Mouse (Mus musculus): ENCODE data around the gene Vmn1r234. TPM values are rescaled to one million over a fixed set of nuclear protein-coding genes. Genes with fewer than 3 reads are reported as not detected.
A peak's percentile ranks its signal among the peaks of the same experiment; 100 is the strongest.
"Not testable (repeated sequence)": the region's sequence is repeated elsewhere in the genome, so short reads cannot be mapped to it uniquely, and the experiment has no call there.

The Vmn1r234 gene
- polyA plus RNA-seq (2016; fragmentation: Nextera tagmentation; extraction: Ambion mirVana), result not detected in 2 replicates

DNA sequence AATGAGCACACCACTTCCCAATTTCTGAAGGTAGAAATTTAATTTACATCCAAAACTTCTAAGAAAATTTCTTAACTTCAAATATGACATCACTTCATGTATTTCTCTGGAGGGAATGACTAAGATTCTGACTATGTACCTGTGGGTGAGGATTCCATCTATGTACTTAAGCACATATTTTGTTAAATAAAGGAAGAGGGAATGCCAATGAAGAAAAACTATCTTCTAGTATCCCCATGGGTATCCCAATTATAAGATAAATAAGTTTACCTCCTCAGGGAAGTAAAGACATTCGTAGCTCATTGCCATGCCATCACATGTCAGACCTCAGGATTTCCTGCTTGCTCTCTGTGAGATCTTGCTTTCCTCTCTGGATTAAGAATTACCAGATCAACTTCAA lies at the start of gene Vmn1r234:
TSS of gene Vmn1r234 (plus strand) at position 301 of the 400 bp plus-strand sequence.
- 83% methylated on average over 1 of the region's 1 CpGs for WGBS
- Histone ChIP-seq H3K27me3 (ENCODE audit: low read depth, poor library complexity, severe bottlenecking) (no peaks in the 10 kb centered on the region), H3K9me3 (replicated peaks) (no peaks in the 10 kb centered on the region)

DNA sequence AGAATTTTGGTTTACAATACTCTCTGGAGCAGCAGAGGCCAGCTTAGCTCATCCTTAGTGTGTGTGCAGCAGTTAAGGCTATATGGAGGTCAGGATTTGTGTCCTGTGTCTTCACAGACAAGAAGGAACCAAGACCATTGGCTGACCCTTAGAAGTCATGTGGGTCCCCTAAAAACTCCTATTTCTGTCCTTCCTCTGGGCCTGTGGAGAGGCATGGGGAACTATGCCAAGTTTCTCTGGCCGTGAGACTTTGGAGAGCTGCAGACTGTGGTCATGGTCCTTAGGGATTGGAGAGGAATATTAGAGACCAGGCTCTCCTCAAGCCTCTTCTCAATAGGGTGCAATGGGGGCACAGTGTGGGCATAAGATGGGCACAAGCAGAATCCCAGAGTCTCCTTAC lies 14.8 kb upstream of the Vmn1r234 start:
- H3K27me3 ChIP-seq (ENCODE audit: low read depth, poor library complexity, severe bottlenecking); DNase-seq (ENCODE audit: low spot score); H3K27ac ChIP-seq; H3K9me3 ChIP-seq (replicated peaks); H3K4me1 ChIP-seq; H3K36me3 ChIP-seq; H3K4me3 ChIP-seq: not testable (repeated sequence)
- WGBS, result 91% methylated on average over 1 of the region's 1 CpGs

More for the DNA sequence above, at the start of gene Vmn1r234:
- DNase-seq (ENCODE audit: low spot score), result no peak
- no peaks in the 10 kb centered on the region for H3K36me3 ChIP-seq
- H3K4me3 ChIP-seq, result no peak within 1 kb of the TSS
- H3K4me1 ChIP-seq, result no peaks in the 10 kb centered on the region
- no peak within 1 kb of the TSS for H3K27ac ChIP-seq

DNA sequence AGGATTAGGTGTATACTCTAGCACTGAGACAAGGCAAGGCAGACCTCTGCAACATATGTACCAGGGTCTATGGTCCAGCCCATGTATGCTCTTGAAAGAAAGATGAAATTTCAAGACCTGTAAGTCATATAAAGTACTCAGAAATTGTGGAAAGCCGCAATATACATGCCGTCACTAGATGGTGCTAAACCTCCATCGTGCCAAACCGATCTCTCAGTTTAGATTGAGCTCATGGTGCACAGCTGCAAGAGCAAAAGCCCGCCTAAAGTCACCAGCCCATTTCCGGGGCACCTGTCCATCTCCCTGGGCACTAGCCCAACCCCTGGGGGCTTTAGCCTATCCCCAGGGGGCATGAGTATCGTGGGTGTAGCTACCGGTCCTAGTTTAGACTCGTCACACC lies 5.8 kb downstream of the Vmn1r234 start:
- Histone ChIP-seq H3K36me3 (no peaks in the 10 kb centered on the region), H3K4me3 (no peak overlapping the region), H3K27me3 (ENCODE audit: low read depth, poor library complexity, severe bottlenecking) (no peaks in the 10 kb centered on the region), H3K4me1 (no peaks in the 10 kb centered on the region), H3K9me3 (replicated peaks) (no peaks in the 10 kb centered on the region), H3K27ac (no peak overlapping the region)
- peak; percentile 61 for DNase-seq (ENCODE audit: low spot score)
- 30% methylated on average over 9 of the region's 9 CpGs for WGBS

DNA sequence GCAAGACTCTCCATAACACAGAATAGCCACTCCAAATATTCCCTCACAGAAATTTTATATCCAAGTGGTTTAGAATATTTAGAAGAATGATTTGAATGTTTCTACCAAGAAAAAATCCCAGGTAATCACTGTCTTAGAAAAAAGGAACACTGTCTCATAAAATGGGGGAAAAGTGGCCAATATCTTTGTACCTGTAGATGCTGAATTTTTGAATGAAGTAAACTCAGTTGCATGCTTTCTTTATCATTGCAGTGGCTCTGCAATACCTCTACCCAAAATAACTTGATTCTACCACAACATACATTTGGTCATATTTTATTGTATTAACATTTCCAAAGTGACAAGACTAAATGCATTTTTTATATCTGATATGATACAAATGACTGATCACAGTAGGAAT lies 30.2 kb downstream of the Vmn1r234 start, which contains the start of gene Vmn1r235:
TSS of gene Vmn1r235 (plus strand) at position 301 of the 400 bp plus-strand sequence.
- H3K4me3 ChIP-seq, result no peak within 1 kb of the TSS
- DNase-seq (ENCODE audit: low spot score), result no peak

DNA sequence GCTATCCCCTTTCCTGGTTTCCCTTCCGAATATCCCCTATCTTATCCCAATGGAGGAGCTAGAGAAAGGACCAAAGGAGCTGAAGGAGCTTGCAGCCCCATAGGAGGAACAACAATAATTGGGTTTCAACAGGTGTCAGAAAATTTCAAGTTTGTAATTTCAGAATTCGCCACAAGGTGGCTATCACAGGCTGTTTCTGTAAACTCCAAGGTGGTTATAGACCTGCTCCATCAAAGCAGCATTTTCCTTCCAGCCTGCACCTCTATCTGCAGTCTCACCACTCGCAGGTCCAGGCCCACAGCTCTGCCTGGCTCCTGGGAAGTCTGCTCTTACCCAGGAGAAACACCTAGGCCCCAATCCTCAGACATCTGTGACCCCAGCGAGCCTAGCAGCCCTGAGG lies 46.2 kb downstream of the Vmn1r234 start:
- Histone ChIP-seq H3K36me3 (no peaks in the 10 kb centered on the region), H3K27me3 (ENCODE audit: low read depth, poor library complexity, severe bottlenecking) (no peaks in the 10 kb centered on the region), H3K9me3 (replicated peaks) (no peaks in the 10 kb centered on the region), H3K4me1 (no peaks in the 10 kb centered on the region), H3K27ac (no peak overlapping the region), H3K4me3 (no peak overlapping the region)
- 12% methylated on average over 4 of the region's 4 CpGs for WGBS
- peak; percentile 31 for DNase-seq (ENCODE audit: low spot score)

More for the DNA sequence above, 30.2 kb downstream of the Vmn1r234 start, which contains the start of gene Vmn1r235:
- H3K4me1 ChIP-seq, result no peaks in the 10 kb centered on the region
- no peaks in the 10 kb centered on the region for H3K36me3 ChIP-seq
- no peaks in the 10 kb centered on the region for H3K27me3 ChIP-seq (ENCODE audit: low read depth, poor library complexity, severe bottlenecking)
- H3K9me3 ChIP-seq (replicated peaks), result no peaks in the 10 kb centered on the region
- no peak within 1 kb of the TSS for H3K27ac ChIP-seq

DNA sequence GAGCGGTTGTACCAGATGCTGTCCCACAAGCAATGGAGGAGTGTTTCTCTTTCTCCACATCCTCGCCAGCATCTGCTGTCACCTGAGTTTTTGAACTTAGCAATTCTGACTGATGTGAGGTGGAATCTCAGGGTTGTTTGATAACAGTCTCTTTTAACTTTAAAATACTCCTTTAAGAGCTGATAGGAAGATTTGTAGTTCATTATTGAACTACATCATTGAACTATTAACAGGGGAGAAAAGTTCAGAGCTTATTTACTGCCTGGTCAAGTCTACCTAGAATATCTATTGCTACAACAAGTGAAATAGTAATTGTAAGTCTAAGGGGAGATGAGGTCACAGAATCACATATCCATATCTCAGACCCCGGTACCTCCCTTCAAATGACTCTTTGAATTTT lies 56.8 kb downstream of the Vmn1r234 start, which contains the start of gene Vmn1r236:
TSS of gene Vmn1r236 (plus strand) at position 301 of the 400 bp plus-strand sequence.
- Histone ChIP-seq H3K27me3 (ENCODE audit: low read depth, poor library complexity, severe bottlenecking) (no peaks in the 10 kb centered on the region), H3K9me3 (replicated peaks) (no peaks in the 10 kb centered on the region), H3K36me3 (no peaks in the 10 kb centered on the region), H3K27ac (no peak within 1 kb of the TSS), H3K4me1 (no peaks in the 10 kb centered on the region), H3K4me3 (no peak within 1 kb of the TSS)
- DNase-seq (ENCODE audit: low spot score), result no peak
- whole genome bisulfite sequencing, result 86% methylated on average over 3 of the region's 3 CpGs

DNA sequence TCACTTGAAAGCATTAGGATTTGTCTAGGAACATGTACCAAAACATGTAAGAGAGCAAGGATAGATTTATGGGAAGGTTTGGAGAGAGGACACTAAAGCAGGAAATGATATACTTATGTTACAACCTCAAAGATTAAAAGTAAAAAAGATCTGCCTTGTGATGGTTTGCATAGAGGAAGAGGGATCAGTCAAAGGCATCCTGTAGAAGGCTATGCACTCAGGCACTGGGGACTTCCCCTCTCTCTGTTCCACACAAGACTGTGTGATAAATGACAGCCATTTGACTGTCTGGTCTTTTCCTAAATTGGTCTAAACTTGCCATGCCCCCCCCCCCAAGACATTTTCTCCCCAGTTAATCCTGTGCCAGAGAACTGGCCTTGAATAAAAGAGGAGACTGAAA lies 58.5 kb downstream of the Vmn1r234 start:
- Histone ChIP-seq H3K27me3 (ENCODE audit: low read depth, poor library complexity, severe bottlenecking) (no peaks in the 10 kb centered on the region), H3K4me3 (no peak overlapping the region), H3K4me1 (no peaks in the 10 kb centered on the region), H3K27ac (no peak overlapping the region), H3K9me3 (replicated peaks) (no peaks in the 10 kb centered on the region), H3K36me3 (no peaks in the 10 kb centered on the region)
- no peak for DNase-seq (ENCODE audit: low spot score)

Small RNA genes lying within 50 kb of the gene (microRNA-seq; reads per million reads assigned to microRNA genes)
- not detected for gene Gm26384

Other genes starting within 250 kb of the Vmn1r234 start
- gene Vmn1r233, start 229.6 kb upstream of the Vmn1r234 start, polyA plus RNA-seq (2016; fragmentation: Nextera tagmentation; extraction: Ambion mirVana), result not detected in 2 replicates
- gene Zfp160, start 217.2 kb upstream of the Vmn1r234 start, polyA plus RNA-seq (2016; fragmentation: Nextera tagmentation; extraction: Ambion mirVana), result 15.1 and 19.1 TPM in 2 replicates
- gene Vmn1r235, start 30.3 kb downstream of the Vmn1r234 start, polyA plus RNA-seq (2016; fragmentation: Nextera tagmentation; extraction: Ambion mirVana), result not detected in 2 replicates
- not detected in 2 replicates for gene Vmn1r236, start 56.9 kb downstream of the Vmn1r234 start, polyA plus RNA-seq (2016; fragmentation: Nextera tagmentation; extraction: Ambion mirVana)
- gene Vmn1r237, start 85.8 kb downstream of the Vmn1r234 start, polyA plus RNA-seq (2016; fragmentation: Nextera tagmentation; extraction: Ambion mirVana), result not detected in 2 replicates
- 1.7 and 2.0 TPM in 2 replicates for gene Zfp677, start 157.7 kb downstream of the Vmn1r234 start, polyA plus RNA-seq (2016; fragmentation: Nextera tagmentation; extraction: Ambion mirVana)
- 2.7 and 3.4 TPM in 2 replicates for gene Zfp54, start 197.1 kb downstream of the Vmn1r234 start, polyA plus RNA-seq (2016; fragmentation: Nextera tagmentation; extraction: Ambion mirVana)
- 12.7 and 15.6 TPM in 2 replicates for gene Zfp51, start 224.3 kb downstream of the Vmn1r234 start, polyA plus RNA-seq (2016; fragmentation: Nextera tagmentation; extraction: Ambion mirVana)